Mouse (Mus musculus) ES-Bruce4 (cell line): ENCODE measurements around the gene Zfp14. TPM values are rescaled to one million over a fixed set of nuclear protein-coding genes. Genes with fewer than 3 reads are reported as not detected.

ENCODE experiments used
- H3K27ac ChIP-seq: 2 replicates; pipeline ENCODE4 v1.5.1; 2012; ENCODE audit warnings: low read length, inconsistent platforms; ENCODE audit not compliant: insufficient read depth
- H3K27me3 ChIP-seq: 2 replicates; pipeline ENCODE4 v1.6.1; 2012; ENCODE audit warnings: mild to moderate bottlenecking, low read length, inconsistent platforms; ENCODE audit not compliant: control insufficient read depth, poor library complexity, insufficient read depth, severe bottlenecking
- H3K36me3 ChIP-seq: 2 replicates; pipeline ENCODE4 v1.6.1; 2012; ENCODE audit warnings: inconsistent platforms, mild to moderate bottlenecking, low read length, moderate library complexity; ENCODE audit not compliant: control insufficient read depth, poor library complexity, insufficient read depth, severe bottlenecking
- H3K4me1 ChIP-seq: one replicate; pipeline ENCODE4 v1.8.1; 2011; ENCODE audit warnings: low read length; ENCODE audit not compliant: control insufficient read depth, insufficient read depth
- H3K4me3 ChIP-seq: 2 replicates; pipeline ENCODE4 v1.5.1; 2011; ENCODE audit warnings: low read depth, mild to moderate bottlenecking, low read length
- H3K9ac ChIP-seq: 2 replicates; pipeline ENCODE4 v1.6.1; 2012; ENCODE audit warnings: low read depth, mild to moderate bottlenecking, inconsistent platforms; ENCODE audit not compliant: poor library complexity, severe bottlenecking
- H3K9me3 ChIP-seq: replicated peaks from 2 replicates; pipeline ENCODE4 v1.6.1; 2012; ENCODE audit warnings: mild to moderate bottlenecking, low read length, inconsistent platforms; ENCODE audit not compliant: control insufficient read depth, poor library complexity, insufficient read depth, severe bottlenecking
- CTCF ChIP-seq: IDR thresholded peaks from one replicate; pipeline ENCODE4 v1.8.1; 2011; ENCODE audit warnings: low read depth, low read length
- EP300 ChIP-seq: IDR thresholded peaks from 2 replicates; pipeline ENCODE4 v1.6.1; 2011; ENCODE audit warnings: low read depth, low read length; ENCODE audit not compliant: insufficient read depth
- POLR2A ChIP-seq: IDR thresholded peaks from one replicate; pipeline ENCODE4 v1.8.1; 2011; ENCODE audit warnings: low read length; ENCODE audit not compliant: insufficient read depth
- polyA plus RNA-seq: library from polyadenylated mRNA; stranded (reverse); fragments of >200 nt; gene quantifications from 2 replicates; pipeline ENCODE4 v1.2.4, GENCODE M21; 2011; ENCODE audit warnings: low read depth; ENCODE audit not compliant: missing spikeins, insufficient read depth, insufficient read length

The Zfp14 gene
- polyA plus RNA-seq, 1 experiment = 2.8 TPM

DNA sequence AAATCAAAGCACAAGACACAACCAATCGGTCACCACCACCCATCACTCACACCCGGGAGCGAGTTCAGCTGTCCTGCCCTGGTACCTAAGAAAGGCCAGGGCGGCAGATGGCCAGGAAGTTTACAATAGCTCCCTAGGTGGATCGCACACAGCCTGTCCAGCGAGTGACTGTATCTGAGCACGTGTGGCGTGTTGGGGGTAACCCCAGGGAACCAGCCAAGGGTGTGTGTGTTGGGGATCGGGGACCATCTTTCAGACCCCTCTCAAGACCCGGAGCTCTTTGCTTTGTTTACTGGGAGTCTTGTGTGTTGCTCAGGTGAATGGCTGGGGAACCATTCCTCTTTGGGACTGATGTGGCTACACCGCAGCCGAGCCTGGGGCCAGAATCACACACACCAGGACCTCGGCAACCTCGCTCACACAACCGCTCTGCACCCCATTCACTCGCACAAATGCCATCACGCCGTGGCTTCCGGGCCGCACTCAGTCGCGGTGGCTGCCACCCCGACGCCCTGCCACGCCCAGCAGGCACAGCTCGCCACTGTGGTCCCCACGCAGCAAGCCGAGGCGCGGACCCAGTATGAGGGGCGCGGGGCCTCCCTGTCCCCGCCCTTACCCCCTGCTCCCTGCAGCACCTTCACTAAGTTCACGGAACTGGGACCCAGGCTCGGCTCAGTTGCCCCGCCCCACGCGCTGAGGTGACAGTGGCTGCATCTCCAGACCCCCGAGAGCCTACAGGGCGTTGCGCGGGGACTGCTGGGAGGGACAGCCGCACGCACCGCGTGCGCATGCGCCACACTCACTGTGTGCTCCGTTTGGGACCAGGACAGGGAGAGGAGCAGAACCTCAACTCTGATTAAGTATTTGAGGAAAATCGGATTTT lies 21.2 kb upstream of the Zfp14 start, which contains the start of gene Zfp82:
Gene Zfp82 (minus strand): TSS at position 755 of the 883 bp plus-strand sequence.
- peaks cover 1% of the 10 kb centered on the region for H3K36me3 ChIP-seq
- H3K9ac ChIP-seq = peak within 1 kb of the TSS; percentile 41
- H3K4me1 ChIP-seq = no peaks in the 10 kb centered on the region
- H3K27ac ChIP-seq = peak within 1 kb of the TSS; percentile 16
- TF ChIP-seq CTCF = no peak
- peak; percentile 86 for TF ChIP-seq POLR2A
- H3K4me3 ChIP-seq = peak within 1 kb of the TSS; percentile 86
- H3K9me3 ChIP-seq = no peaks in the 10 kb centered on the region
- no peaks in the 10 kb centered on the region for H3K27me3 ChIP-seq

DNA sequence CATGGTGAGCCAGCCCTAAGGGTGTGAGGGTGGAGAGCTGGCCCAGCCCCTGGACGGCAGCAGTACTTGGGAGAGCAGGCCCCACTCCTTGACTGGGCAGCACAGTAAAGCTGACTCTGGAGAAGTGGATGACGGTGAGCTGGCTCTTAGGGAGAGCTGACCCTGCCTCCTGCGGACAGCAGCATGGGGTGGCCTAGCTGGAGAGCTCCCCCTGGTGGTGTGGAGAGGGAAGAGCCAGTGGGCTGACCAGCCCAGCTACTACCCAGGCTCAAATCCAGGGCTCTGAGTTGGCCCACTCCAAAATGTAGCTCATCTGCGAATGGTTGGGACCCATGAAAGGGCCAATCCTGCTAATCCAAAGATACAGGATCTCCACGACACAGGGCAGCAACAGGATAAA lies 13.4 kb upstream of the Zfp14 start:
- H3K9me3 ChIP-seq = no peaks in the 10 kb centered on the region

DNA sequence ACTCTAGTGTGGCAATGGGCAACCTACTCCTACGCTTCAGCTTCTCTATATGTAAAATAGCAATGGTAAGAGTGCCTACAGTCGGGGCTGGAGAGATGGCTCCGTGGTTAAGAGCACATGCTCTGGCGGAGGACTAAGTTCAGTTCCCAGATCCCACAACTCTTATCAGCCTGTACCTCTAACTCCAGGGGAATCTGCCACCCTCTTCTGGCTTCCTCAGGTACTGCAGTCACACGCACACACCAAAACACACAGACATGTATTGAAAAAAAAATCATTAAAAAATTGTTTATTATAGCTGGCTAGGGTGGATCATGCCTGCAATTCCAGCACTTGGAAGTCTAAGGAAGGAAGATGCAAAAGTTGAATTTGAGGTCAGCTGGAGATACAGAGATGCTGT lies 11.3 kb upstream of the Zfp14 start:
- H3K27ac ChIP-seq = no peak overlapping the region
- H3K27me3 ChIP-seq = no peaks in the 10 kb centered on the region
- no peaks in the 10 kb centered on the region for H3K4me1 ChIP-seq
- no peak overlapping the region for H3K4me3 ChIP-seq
- H3K9ac ChIP-seq = no peak overlapping the region
- TF ChIP-seq POLR2A (no peak), EP300 (no peak), CTCF (peak; percentile 55)
- H3K36me3 ChIP-seq = peaks cover 3% of the 10 kb centered on the region; the same call in 1 of the 2 replicates
- H3K9me3 ChIP-seq = no peaks in the 10 kb centered on the region

More for the DNA sequence above, 13.4 kb upstream of the Zfp14 start:
- H3K27ac ChIP-seq = no peak overlapping the region
- no peak overlapping the region for H3K4me3 ChIP-seq
- no peaks in the 10 kb centered on the region; the same call in 1 of the 2 replicates for H3K36me3 ChIP-seq
- peak; percentile 50 for TF ChIP-seq CTCF
- TF ChIP-seq EP300 = no peak
- no peak for TF ChIP-seq POLR2A
- H3K27me3 ChIP-seq = no peaks in the 10 kb centered on the region
- no peak overlapping the region for H3K9ac ChIP-seq
- H3K4me1 ChIP-seq = no peaks in the 10 kb centered on the region

DNA sequence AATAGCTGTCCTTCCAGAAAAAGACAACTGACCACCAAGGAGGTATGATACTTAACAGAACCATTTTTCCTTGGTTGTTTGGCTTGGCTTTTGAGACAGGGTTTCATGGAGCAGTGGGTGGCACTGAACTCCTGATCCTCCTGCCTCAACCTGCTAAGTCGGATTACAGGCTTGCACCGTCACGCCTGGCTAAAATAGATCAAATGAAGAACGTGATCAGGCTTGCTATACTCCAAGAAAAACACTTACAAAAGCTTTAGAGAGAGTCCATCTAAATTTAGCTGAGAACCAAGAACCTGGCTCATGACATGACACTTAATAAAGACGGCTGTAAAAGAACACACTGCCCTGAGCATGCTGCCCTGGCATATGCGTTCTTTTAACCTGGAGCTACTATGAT lies 9.2 kb upstream of the Zfp14 start:
- Histone ChIP-seq H3K4me3 (no peak overlapping the region), H3K4me1 (no peaks in the 10 kb centered on the region), H3K9me3 (no peaks in the 10 kb centered on the region), H3K27ac (no peak overlapping the region), H3K36me3 (peaks cover 20% of the 10 kb centered on the region), H3K27me3 (no peaks in the 10 kb centered on the region), H3K9ac (no peak overlapping the region)
- TF ChIP-seq POLR2A = no peak
- TF ChIP-seq CTCF = no peak
- TF ChIP-seq EP300 = no peak

DNA sequence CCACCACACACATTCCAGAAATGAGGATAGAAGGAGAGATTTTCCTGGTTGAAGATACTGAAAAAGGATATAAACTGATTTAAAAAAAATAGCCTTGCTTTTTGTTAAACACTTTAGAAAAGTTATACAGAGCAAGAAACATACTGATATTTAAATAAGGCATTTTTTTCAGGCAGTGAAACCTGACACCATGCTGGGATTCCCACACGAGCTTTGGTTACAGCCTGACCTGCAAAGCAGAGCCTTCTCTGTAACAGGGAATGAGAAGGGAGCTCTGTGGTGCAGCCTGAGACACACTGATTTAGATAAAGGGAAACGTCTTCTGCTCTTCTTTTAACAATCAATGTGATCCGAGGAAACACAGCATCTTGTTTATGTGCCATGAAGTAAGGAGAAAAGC lies 2.4 kb upstream of the Zfp14 start:
- TF ChIP-seq POLR2A (no peak), EP300 (no peak)
- peaks cover 17% of the 10 kb centered on the region; the same call in 1 of the 2 replicates for H3K36me3 ChIP-seq
- no peak overlapping the region for H3K27ac ChIP-seq
- no peak overlapping the region for H3K9ac ChIP-seq
- H3K4me1 ChIP-seq = no peaks in the 10 kb centered on the region
- no peaks in the 10 kb centered on the region for H3K27me3 ChIP-seq
- H3K9me3 ChIP-seq = no peaks in the 10 kb centered on the region
- no peak overlapping the region for H3K4me3 ChIP-seq

DNA sequence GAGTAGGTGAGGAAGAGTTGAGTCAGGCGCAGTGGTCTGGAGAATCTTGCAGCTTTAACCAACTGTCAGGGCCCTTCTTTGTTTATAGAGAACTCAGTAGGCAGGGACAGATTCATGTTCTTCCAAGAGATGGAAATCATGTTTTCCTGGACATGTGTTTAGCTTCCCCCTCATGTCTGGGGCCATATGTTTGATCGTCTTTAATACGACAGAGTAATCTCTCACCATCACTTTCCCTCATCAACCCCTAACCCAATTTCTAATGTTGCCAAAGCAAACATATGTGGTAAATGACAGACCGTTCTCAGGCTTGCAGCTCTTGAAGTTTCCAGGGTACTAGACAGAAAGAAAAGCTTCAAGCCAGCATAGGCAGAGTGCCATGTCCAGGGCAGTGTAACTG lies 3.1 kb downstream of the Zfp14 start:
- H3K4me3 ChIP-seq = no peak overlapping the region
- H3K9me3 ChIP-seq = no peaks in the 10 kb centered on the region
- H3K36me3 ChIP-seq = no peaks in the 10 kb centered on the region
- H3K27ac ChIP-seq = no peak overlapping the region
- H3K9ac ChIP-seq = no peak overlapping the region
- no peak for TF ChIP-seq EP300
- TF ChIP-seq CTCF = no peak
- no peak for TF ChIP-seq POLR2A
- no peaks in the 10 kb centered on the region for H3K27me3 ChIP-seq
- no peaks in the 10 kb centered on the region for H3K4me1 ChIP-seq
